In genomic region chr2:28976635-28977034, GRCm38 (mm10) we compare ENCODE assay signal across 8 mouse cellular contexts.
A peak's percentile ranks its signal among the peaks of the same experiment; 100 is the strongest.
DNase-seq lines count a peak whose midpoint lies in the region; ATAC-seq and TF ChIP-seq lines count a peak whose summit lies in the region.

No protein-coding gene starts in this region.

- TF ChIP-seq POLR2A in bone marrow macrophage, adult 2 months (IDR thresholded peaks at IDR 0.05; ENCODE audit: borderline replicate concordance, low read depth, low read length) = no peak

- TF ChIP-seq CTCF in bone marrow macrophage, adult 2 months (IDR thresholded peaks at IDR 0.05; ENCODE audit: low read depth, low read length) = peak; percentile 77

- intact Hi-C loops in heart, postnatal 14 days (cut with DNase I) = loop anchor here (1.0 to 5.0 kb wide), 4 partner anchors 52 to 221 kb away; no protein-coding TSS in a partner anchor

- no peak overlapping the region for H3K27ac ChIP-seq in bone marrow macrophage, adult 2 months (ENCODE audit: insufficient read depth, low read depth, low read length)

- H3K4me1 ChIP-seq in bone marrow macrophage, adult 2 months (ENCODE audit: control insufficient read depth, insufficient read depth, low read length) = no peaks in the 10 kb centered on the region

- 0 out of 2 replicates have a peak, but pooled peaks have one; percentile 52 for ATAC-seq in erythroblast, adult 5-6 weeks (replicated peaks; ENCODE audit: low FRiP score, poor library complexity, severe bottlenecking)

- peak; percentile 72 for DNase-seq in ES-CJ7 (ENCODE audit: low read depth, low spot score)
- DNase-seq in heart, postnatal 14 days = peak; percentile 81 to 90
- peak; percentile 2 for DNase-seq in layer of hippocampus, adult 9-10 months (ENCODE audit: low spot score)
- peak; percentile 69 for DNase-seq in lung, postnatal 25 days (ENCODE audit: low spot score)
- DNase-seq in right cerebral cortex, adult 18-20 months = peak; percentile 57
- DNase-seq in thymus, postnatal 4 days = peak; percentile 89

- H3K4me3 ChIP-seq in bone marrow macrophage, adult 2 months (ENCODE audit: insufficient read depth, low read length) = no peak overlapping the region

Comparison
In these comparisons a context has a peak if more than half of its experiments do, and no peak if none do; other contexts are left out.
1. DNase-seq: peak in every context shown above with its lines; median percentile 89 in thymus, postnatal 4 days; 86 in heart, postnatal 14 days; 72 in ES-CJ7; 69 in lung, postnatal 25 days; 57 in right cerebral cortex, adult 18-20 months; 2 in layer of hippocampus, adult 9-10 months.